Mouse (Mus musculus) fibroblast of lung, adult 2 months (primary cell): ENCODE data around the gene Sstr5.

Experiments
- DNase-seq: peaks from one replicate; pipeline ENCODE4 v3.0.0-alpha.2; 2011; ENCODE audit warnings: low read depth

Sstr5 gene

GRCm38 (mm10) chr17:25474330-25475077 lies 22.6 kb downstream of the Sstr5 start:
- DNase-seq = peak; percentile 30

- no peak for DNase-seq
Observed at GRCm38 (mm10) chr17:25472044-25472443, 25.0 kb downstream of the Sstr5 start.

- DNase-seq = no peak
Observed at GRCm38 (mm10) chr17:25471418-25471817, 25.7 kb downstream of the Sstr5 start.

- peak; percentile 25 for DNase-seq
Observed at GRCm38 (mm10) chr17:25469798-25470197, 27.3 kb downstream of the Sstr5 start.

GRCm38 (mm10) chr17:25468301-25468700 lies 28.8 kb downstream of the Sstr5 start:
- no peak for DNase-seq

GRCm38 (mm10) chr17:25467781-25468180 lies 29.3 kb downstream of the Sstr5 start:
- peak; percentile 29 for DNase-seq

- DNase-seq = no peak
Observed at GRCm38 (mm10) chr17:25466257-25466656, 30.8 kb downstream of the Sstr5 start.

GRCm38 (mm10) chr17:25464091-25464490 lies 33.0 kb downstream of the Sstr5 start:
- no peak for DNase-seq

GRCm38 (mm10) chr17:25463326-25463945 lies 33.7 kb downstream of the Sstr5 start:
- DNase-seq = no peak

GRCm38 (mm10) chr17:25462236-25462875 lies 34.7 kb downstream of the Sstr5 start:
- no peak for DNase-seq

GRCm38 (mm10) chr17:25456540-25456939 lies 40.5 kb downstream of the Sstr5 start:
- DNase-seq = no peak

GRCm38 (mm10) chr17:25454272-25454671 lies 42.8 kb downstream of the Sstr5 start, which contains the start of gene Tekt4:
Gene Tekt4, plus strand, starts transcription at chr17:25454615.
- no peak for DNase-seq

- no peak for DNase-seq
Observed at GRCm38 (mm10) chr17:25452246-25452965, 44.7 kb downstream of the Sstr5 start.

GRCm38 (mm10) chr17:25450329-25450728 lies 46.8 kb downstream of the Sstr5 start:
- DNase-seq = no peak

GRCm38 (mm10) chr17:25447865-25448264 lies 49.2 kb downstream of the Sstr5 start:
- DNase-seq = no peak

GRCm38 (mm10) chr17:25445841-25446240 lies 51.2 kb downstream of the Sstr5 start:
- peak; percentile 15 for DNase-seq

- no peak for DNase-seq
Observed at GRCm38 (mm10) chr17:25445074-25445473, 52.0 kb downstream of the Sstr5 start.

- no peak for DNase-seq
Observed at GRCm38 (mm10) chr17:25442889-25443288, 54.2 kb downstream of the Sstr5 start.

- no peak for DNase-seq
Observed at GRCm38 (mm10) chr17:25441417-25441816, 55.7 kb downstream of the Sstr5 start.
